Comparison of ENCODE assay signal across 8 mouse cellular contexts in genomic region chr17:32479554-32480506, GRCm38 (mm10). TPM values are rescaled to one million over a fixed set of nuclear protein-coding genes. Genes with fewer than 3 reads are reported as not detected.
DNase-seq lines count a peak whose midpoint lies in the region; ATAC-seq and TF ChIP-seq lines count a peak whose summit lies in the region.

No protein-coding gene starts in this region.

- no peak for TF ChIP-seq POLR2A in cortical plate, adult 2 months (IDR thresholded peaks at IDR 0.05; ENCODE audit: extremely low read depth, insufficient read depth, low read length)

- no peaks in the 10 kb centered on the region for H3K36me3 ChIP-seq in hindbrain, embryonic 11.5 days (ENCODE audit: control insufficient read depth, insufficient read depth, low read length)
- H3K36me3 ChIP-seq in hindbrain, embryonic 14.5 days (replicated peaks; ENCODE audit: control insufficient read depth, insufficient read depth): no peaks in the 10 kb centered on the region
- no peaks in the 10 kb centered on the region for H3K36me3 ChIP-seq in stomach, postnatal 0 days (ENCODE audit: control insufficient read depth, insufficient read depth, low read length)

- no peak overlapping the region for H3K27ac ChIP-seq in hindbrain, embryonic 11.5 days (ENCODE audit: low read depth, low read length)
- H3K27ac ChIP-seq in hindbrain, embryonic 14.5 days: no peak overlapping the region
- H3K27ac ChIP-seq in cortical plate, adult 2 months (ENCODE audit: insufficient read depth, low read length): no peak overlapping the region
- H3K27ac ChIP-seq in stomach, postnatal 0 days (replicated peaks): no peak overlapping the region

- 0 out of 2 replicates have a peak, but pooled peaks have one; percentile 15 for TF ChIP-seq CTCF in cortical plate, adult 2 months (IDR thresholded peaks at IDR 0.05; ENCODE audit: extremely low read depth, insufficient read depth, low read length)
- peak; percentile 64 for TF ChIP-seq CTCF in stomach, postnatal 0 days (IDR thresholded peaks at IDR 0.05; ENCODE audit: low read depth)

- 19% methylated on average over 8 of the region's 8 CpGs for WGBS in hindbrain, embryonic 11.5 days
- 15% methylated on average over 8 of the region's 8 CpGs for WGBS in hindbrain, embryonic 14.5 days
- WGBS in stomach, postnatal 0 days: 11% methylated on average over 7 of the region's 8 CpGs

- H3K4me1 ChIP-seq in hindbrain, embryonic 11.5 days (replicated peaks; ENCODE audit: control insufficient read depth, insufficient read depth, low read length): no peaks in the 10 kb centered on the region
- no peaks in the 10 kb centered on the region for H3K4me1 ChIP-seq in hindbrain, embryonic 14.5 days (replicated peaks; ENCODE audit: control insufficient read depth, insufficient read depth, low read length)
- no peaks in the 10 kb centered on the region for H3K4me1 ChIP-seq in cortical plate, adult 2 months (ENCODE audit: control insufficient read depth, insufficient read depth, low read length)
- no peaks in the 10 kb centered on the region for H3K4me1 ChIP-seq in stomach, postnatal 0 days (replicated peaks; ENCODE audit: control insufficient read depth, insufficient read depth)

- H3K9ac ChIP-seq in hindbrain, embryonic 11.5 days (ENCODE audit: low read depth, low read length): no peak overlapping the region
- H3K9ac ChIP-seq in hindbrain, embryonic 14.5 days: no peak overlapping the region
- H3K9ac ChIP-seq in stomach, postnatal 0 days (ENCODE audit: low read length): no peak overlapping the region

- H3K4me3 ChIP-seq in hindbrain, embryonic 11.5 days (ENCODE audit: low read depth, low read length): no peak overlapping the region
- no peak overlapping the region for H3K4me3 ChIP-seq in hindbrain, embryonic 14.5 days (replicated peaks; ENCODE audit: low read length)
- no peak overlapping the region for H3K4me3 ChIP-seq in cortical plate, adult 2 months (ENCODE audit: insufficient read depth, low read length)
- no peak overlapping the region for H3K4me3 ChIP-seq in stomach, postnatal 0 days (ENCODE audit: low read depth, low read length)

- TF ChIP-seq EP300 in stomach, postnatal 0 days (optimal IDR thresholded peaks at IDR 0.05): no peak

- H3K9me3 ChIP-seq in hindbrain, embryonic 11.5 days (ENCODE audit: control insufficient read depth, low read length): no peaks in the 10 kb centered on the region
- H3K9me3 ChIP-seq in hindbrain, embryonic 14.5 days (ENCODE audit: control insufficient read depth, low read length): no peaks in the 10 kb centered on the region
- H3K9me3 ChIP-seq in stomach, postnatal 0 days (ENCODE audit: control insufficient read depth, low read length): no peaks in the 10 kb centered on the region

- ATAC-seq in hindbrain, embryonic 11.5 days (ENCODE audit: low FRiP score): no peak
- ATAC-seq in hindbrain, embryonic 14.5 days (ENCODE audit: low FRiP score): no peak
- no peak; the same call in 1 of the 2 replicates for ATAC-seq in stomach, postnatal 0 days (ENCODE audit: low FRiP score, low TSS enrichment)
- ATAC-seq in inflammation-experienced regulatory T-cells, adult 6 months: no peak

- H3K27me3 ChIP-seq in hindbrain, embryonic 11.5 days (ENCODE audit: control insufficient read depth, insufficient read depth, low read length): 0 out of 2 replicates have a peak, but pooled peaks cover 2% of the 10 kb centered on the region
- no peaks in the 10 kb centered on the region for H3K27me3 ChIP-seq in hindbrain, embryonic 14.5 days (ENCODE audit: control insufficient read depth, insufficient read depth, low read length)
- no peaks in the 10 kb centered on the region for H3K27me3 ChIP-seq in stomach, postnatal 0 days (ENCODE audit: control insufficient read depth, insufficient read depth, low read length)

- DNase-seq in hindbrain, embryonic 11.5 days (ENCODE audit: low spot score): peak; percentile 37
- no peak for DNase-seq in hindbrain, embryonic 14.5 days (ENCODE audit: low spot score)
- peak; percentile 13 for DNase-seq in ovary, postnatal 36 days (ENCODE audit: low spot score)
- DNase-seq in ovary, postnatal 10 days (ENCODE audit: low spot score): no peak
- peak; percentile 48 for DNase-seq in stomach, postnatal 0 days (ENCODE audit: low spot score)
- no peak for DNase-seq in urinary bladder, postnatal 4 days (ENCODE audit: low spot score in 2 of 2)

- H3K4me2 ChIP-seq in hindbrain, embryonic 11.5 days (replicated peaks; ENCODE audit: low read depth, low read length): no peak overlapping the region
- H3K4me2 ChIP-seq in hindbrain, embryonic 14.5 days (replicated peaks): no peak overlapping the region
- no peak overlapping the region for H3K4me2 ChIP-seq in stomach, postnatal 0 days (replicated peaks; ENCODE audit: low read depth)

RNA-seq across cellular contexts. Expression of gene Cyp4f17, which starts 26.0 kb away (rescaled TPM):
- 6.0 and 10.3 TPM in 2 replicates for polyA plus RNA-seq in hindbrain, embryonic 11.5 days (2014; fragmentation: Nextera tagmentation; extraction: Ambion mirVana)
- polyA plus RNA-seq in hindbrain, embryonic 14.5 days (2014; fragmentation: Nextera tagmentation; extraction: Ambion mirVana): 6.8 and 10.5 TPM in 2 replicates
- 3.7 and 4.2 TPM in 2 replicates for polyA plus RNA-seq in cortical plate, adult 2 months (2012; rRNA removed)
- polyA plus RNA-seq in stomach, postnatal 0 days (2015; fragmentation: Nextera tagmentation; extraction: Ambion mirVana): 3.5 and 3.8 TPM in 2 replicates
- polyA plus RNA-seq in inflammation-experienced regulatory T-cells, adult 6 months (2017; shearing (Covaris generic)): 10 to 100 TPM; 10.3 to 11.9 (median 10.8) TPM

RNA-seq across cellular contexts. Expression of gene Cyp4f39, which starts 27.3 kb away (rescaled TPM):
- 0.50 TPM in 1 of 2 replicates, not detected in the other for polyA plus RNA-seq in hindbrain, embryonic 11.5 days (2014; fragmentation: Nextera tagmentation; extraction: Ambion mirVana)
- polyA plus RNA-seq in hindbrain, embryonic 14.5 days (2014; fragmentation: Nextera tagmentation; extraction: Ambion mirVana): 0.99 and 1.2 TPM in 2 replicates
- polyA plus RNA-seq in cortical plate, adult 2 months (2012; rRNA removed): not detected in 2 replicates
- 56.5 and 57.9 TPM in 2 replicates for polyA plus RNA-seq in stomach, postnatal 0 days (2015; fragmentation: Nextera tagmentation; extraction: Ambion mirVana)
- polyA plus RNA-seq in inflammation-experienced regulatory T-cells, adult 6 months (2017; shearing (Covaris generic)): under 1 TPM in 2 of 3 experiments, not detected in 1; 0.31 to 0.58 TPM

RNA-seq across cellular contexts. Expression of gene Pglyrp2, which starts 55.9 kb away (rescaled TPM):
- not detected in 2 replicates for polyA plus RNA-seq in hindbrain, embryonic 11.5 days (2014; fragmentation: Nextera tagmentation; extraction: Ambion mirVana)
- not detected in 2 replicates for polyA plus RNA-seq in hindbrain, embryonic 14.5 days (2014; fragmentation: Nextera tagmentation; extraction: Ambion mirVana)
- polyA plus RNA-seq in cortical plate, adult 2 months (2012; rRNA removed): not detected in 2 replicates
- 0.10 and 0.16 TPM in 2 replicates for polyA plus RNA-seq in stomach, postnatal 0 days (2015; fragmentation: Nextera tagmentation; extraction: Ambion mirVana)
- 10 to 100 TPM; 75.1 to 87.9 (median 83.8) TPM for polyA plus RNA-seq in inflammation-experienced regulatory T-cells, adult 6 months (2017; shearing (Covaris generic))

RNA-seq across cellular contexts. Expression of gene Cyp4f16, which starts 56.5 kb away (rescaled TPM):
- 11.4 TPM in 2 replicates for polyA plus RNA-seq in hindbrain, embryonic 11.5 days (2014; fragmentation: Nextera tagmentation; extraction: Ambion mirVana)
- 15.2 and 17.1 TPM in 2 replicates for polyA plus RNA-seq in hindbrain, embryonic 14.5 days (2014; fragmentation: Nextera tagmentation; extraction: Ambion mirVana)
- 8.1 and 9.0 TPM in 2 replicates for polyA plus RNA-seq in cortical plate, adult 2 months (2012; rRNA removed)
- polyA plus RNA-seq in stomach, postnatal 0 days (2015; fragmentation: Nextera tagmentation; extraction: Ambion mirVana): 18.3 and 18.6 TPM in 2 replicates
- polyA plus RNA-seq in inflammation-experienced regulatory T-cells, adult 6 months (2017; shearing (Covaris generic)): 10 to 100 TPM; 10.0 to 18.3 (median 17.0) TPM

Comparison
In these comparisons a context has a peak if more than half of its experiments do, and no peak if none do; other contexts are left out.
1. DNase-seq: peak in hindbrain, embryonic 11.5 days (single experiment), ovary, postnatal 36 days (single experiment) and stomach, postnatal 0 days (single experiment); none in hindbrain, embryonic 14.5 days (single experiment), ovary, postnatal 10 days (single experiment) and urinary bladder, postnatal 4 days (0 of 2).
2. RNA of gene Cyp4f39, which starts 27.3 kb away (polyA plus RNA-seq): 56.5 to 57.9 TPM in stomach, postnatal 0 days; 0.99 to 1.2 TPM in hindbrain, embryonic 14.5 days, 0.31 to 0.58 TPM in inflammation-experienced regulatory T-cells, adult 6 months, 0.50 TPM in hindbrain, embryonic 11.5 days and not detected in cortical plate, adult 2 months; every median in the first group is over 10 times any median in the second.
3. RNA of gene Pglyrp2, which starts 55.9 kb away (polyA plus RNA-seq): 75.1 to 87.9 TPM in inflammation-experienced regulatory T-cells, adult 6 months; 0.10 to 0.16 TPM in stomach, postnatal 0 days, not detected in hindbrain, embryonic 11.5 days, not detected in hindbrain, embryonic 14.5 days and not detected in cortical plate, adult 2 months; every median in the first group is over 10 times any median in the second.